Mouse (Mus musculus) thymus, postnatal 10 days (tissue): Measurements from ENCODE around the gene Ap3d1.

Experiments
- DNase-seq, 2 experiments: peaks; one replicate each; pipeline ENCODE4 v3.0.0; 2021; ENCODE audit warnings: low spot score in 2 of 2

Ap3d1 gene

DNA sequence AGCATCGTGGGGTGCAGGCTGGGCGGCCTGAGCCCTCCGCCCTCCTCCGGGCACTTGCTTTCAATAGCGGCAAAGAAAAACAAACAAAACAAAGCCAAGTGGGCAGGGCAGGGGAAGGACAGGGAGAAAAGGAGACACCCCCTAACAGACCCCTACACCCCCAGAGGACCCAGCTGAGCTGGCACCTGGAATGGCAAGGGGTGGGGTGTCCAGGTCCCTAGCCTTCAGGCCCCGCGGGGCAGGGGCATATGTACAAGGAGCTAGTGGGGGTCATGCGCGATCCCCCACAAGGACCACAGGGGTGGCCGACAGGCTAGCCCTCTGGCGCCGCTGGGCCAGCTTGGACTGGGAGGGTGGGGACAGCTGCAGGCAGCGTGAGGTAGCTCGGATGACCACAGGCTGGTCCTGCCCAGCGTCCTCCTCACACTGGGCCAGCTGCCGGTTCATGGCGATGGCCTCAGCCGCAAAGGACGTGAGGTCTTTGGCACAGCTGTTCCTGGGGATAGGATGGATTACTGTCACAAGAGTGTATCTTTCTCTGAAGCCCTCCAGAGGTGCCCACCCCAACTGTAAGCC, 75.1 kb downstream of the Ap3d1 start:
- DNase-seq = no peak

DNA sequence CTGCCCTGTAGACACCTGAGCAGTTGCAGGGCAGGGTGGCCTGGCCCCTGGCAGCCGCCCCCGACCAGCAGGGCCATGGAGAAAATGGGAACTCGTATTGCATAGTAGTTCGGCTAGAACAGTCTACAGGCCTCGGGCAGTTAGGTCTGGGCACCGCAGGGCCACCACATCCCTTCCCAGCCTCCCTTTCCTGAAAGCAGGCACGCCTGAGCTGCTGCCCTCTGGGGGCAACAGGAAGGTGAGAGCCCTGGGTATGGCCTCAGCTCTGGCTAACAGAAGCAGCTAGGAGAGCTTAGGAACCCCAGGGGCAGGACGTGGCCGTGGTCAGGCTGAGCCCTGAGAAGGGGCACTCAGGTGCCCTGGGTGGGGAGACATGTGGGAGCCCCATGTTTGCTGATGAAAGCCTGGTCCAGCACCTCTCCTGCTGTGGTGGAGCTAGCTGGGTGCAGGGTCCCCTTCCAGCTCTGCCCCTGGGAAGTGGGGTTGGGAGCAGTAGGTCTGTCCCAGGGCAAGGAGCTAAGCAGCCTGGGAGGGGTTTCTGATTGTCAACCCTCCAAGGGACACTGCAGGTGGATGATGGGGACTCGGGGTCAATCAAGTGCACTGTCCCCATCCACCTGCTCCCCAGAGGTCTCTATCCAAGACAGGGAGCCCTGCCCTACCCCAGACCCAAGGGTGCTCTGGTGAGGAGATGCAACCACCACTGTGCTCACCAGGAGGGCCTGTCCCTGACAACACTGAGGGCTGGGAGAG, 75.9 kb downstream of the Ap3d1 start:
- no peak for DNase-seq

DNA sequence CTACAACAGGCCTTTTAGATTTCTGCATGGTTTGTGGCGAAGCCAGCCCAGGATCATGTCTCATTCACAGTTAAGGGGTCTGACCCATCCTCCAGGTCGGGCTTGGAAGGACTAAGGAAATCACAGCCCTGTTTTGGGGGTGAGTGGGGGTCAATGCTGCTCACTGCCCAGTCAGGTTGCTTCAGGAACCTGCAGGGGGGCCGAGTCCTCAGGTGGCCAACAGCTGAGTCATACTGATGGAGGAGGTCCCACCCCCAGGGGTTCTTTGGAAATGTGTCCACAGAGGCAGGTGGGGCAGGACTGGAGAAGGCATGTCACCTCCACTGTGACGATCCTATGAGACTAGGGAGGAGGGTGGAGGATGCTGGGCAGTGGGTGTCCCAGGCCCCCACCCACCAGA, 76.6 kb downstream of the Ap3d1 start:
- DNase-seq = no peak

DNA sequence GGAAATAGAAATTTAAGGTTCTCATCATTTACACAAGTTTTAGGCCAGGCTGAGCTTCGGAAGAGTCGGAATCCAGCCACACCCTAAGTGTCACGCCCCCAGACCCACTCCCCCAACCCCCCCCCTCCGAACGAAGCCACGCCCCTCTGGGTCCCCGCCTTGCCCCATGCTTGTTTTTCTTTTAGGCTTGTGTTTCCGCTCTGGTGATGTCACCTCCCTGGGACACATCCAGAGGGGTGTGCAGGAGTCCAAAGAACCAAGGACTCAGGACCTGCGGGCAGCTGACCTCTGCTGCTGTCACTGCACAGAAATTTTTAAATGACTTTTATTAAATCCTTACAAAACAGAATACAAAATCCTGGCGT, 77.1 kb downstream of the Ap3d1 start:
- no peak for DNase-seq

DNA sequence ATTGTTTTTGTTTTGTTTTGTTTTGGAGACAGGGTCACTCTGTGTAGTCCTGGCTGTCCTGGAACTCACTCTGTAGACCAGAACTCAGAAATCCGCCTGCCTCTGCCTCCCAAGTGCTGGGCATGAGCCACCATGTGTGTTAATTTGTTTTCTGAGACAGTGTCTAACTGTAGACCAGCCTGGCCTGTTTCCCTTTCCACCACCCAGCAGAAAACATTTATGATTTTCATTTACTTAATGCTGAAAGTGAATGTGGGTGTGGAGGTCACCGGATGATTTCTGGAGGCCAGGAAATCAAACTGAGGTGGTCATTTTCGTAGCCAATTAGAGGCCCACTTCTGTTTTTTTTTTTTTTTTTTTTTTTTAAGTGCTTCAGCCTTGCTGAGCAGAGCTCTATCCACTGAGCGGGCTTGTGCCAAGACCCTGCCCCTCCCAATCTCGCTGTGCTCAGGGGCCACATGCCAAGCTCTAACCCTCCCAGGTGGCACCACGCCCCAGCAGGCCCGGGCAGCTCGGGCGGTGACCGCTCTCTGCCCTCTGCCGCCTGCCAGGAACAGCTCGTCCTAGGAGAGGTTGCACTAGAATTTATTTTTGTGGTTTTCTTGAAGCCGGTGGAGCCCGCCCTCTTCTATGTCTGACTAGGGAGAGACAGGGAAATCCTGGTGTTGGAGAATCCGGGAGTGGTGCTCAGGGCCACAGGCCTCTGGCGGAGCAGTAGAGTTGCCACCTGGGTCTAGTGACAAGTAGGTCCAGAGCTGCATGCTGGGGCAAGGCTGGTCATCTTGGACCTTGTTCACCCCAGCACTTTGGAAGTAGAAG, 77.7 kb downstream of the Ap3d1 start:
- no peak for DNase-seq

- DNase-seq = no peak
Measured at GRCm38 (mm10) chr10:80663485-80664196, 78.4 kb downstream of the Ap3d1 start.

DNA sequence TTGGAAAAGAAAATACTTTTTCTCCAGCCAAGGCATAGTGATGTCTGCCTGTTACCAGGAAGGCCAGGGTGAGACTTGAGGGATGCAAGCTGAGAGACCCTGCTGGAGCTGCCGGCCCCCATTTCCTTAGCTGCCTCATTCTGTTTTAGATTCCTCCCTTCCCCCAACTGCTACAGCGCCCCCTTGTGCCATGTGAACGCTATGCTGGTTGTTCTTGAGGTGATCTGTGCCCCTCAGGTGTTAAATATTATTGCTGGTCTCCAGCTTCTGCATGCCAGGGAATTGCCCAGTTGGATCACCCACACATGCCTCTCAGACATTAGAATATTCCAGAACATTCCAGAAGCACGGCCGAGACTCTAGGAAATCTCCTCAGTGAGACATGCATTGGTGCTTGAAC, 80.9 kb downstream of the Ap3d1 start:
- peak; percentile 71 to 89 for DNase-seq

- DNase-seq = peak; percentile 64 to 86
Measured at GRCm38 (mm10) chr10:80659213-80659612, 82.9 kb downstream of the Ap3d1 start.

DNA sequence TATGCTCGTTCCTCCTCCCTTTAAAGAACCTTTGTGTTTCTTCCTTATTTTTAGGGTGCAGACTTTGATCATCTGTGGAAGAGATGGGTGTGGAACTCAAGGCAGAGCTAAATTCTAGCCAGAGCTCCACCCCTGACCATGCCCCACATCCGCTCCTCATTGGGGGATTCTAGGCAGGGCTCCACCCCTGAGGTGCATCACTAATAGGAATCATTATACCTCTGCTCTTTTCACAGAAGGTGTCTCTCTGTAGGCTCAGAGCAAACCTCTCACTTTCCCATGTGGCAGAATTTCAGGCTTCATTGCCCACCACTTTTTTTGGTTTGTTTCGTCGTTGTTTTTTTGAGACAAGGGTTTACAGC, 83.2 kb downstream of the Ap3d1 start:
- DNase-seq = peak in 1 of 2 experiments; percentile 41

GRCm38 (mm10) chr10:80658194-80658840, 83.7 kb downstream of the Ap3d1 start:
- DNase-seq = no peak
